29 mouse cellular contexts compared by ENCODE assay signal in the genomic region with DNA sequence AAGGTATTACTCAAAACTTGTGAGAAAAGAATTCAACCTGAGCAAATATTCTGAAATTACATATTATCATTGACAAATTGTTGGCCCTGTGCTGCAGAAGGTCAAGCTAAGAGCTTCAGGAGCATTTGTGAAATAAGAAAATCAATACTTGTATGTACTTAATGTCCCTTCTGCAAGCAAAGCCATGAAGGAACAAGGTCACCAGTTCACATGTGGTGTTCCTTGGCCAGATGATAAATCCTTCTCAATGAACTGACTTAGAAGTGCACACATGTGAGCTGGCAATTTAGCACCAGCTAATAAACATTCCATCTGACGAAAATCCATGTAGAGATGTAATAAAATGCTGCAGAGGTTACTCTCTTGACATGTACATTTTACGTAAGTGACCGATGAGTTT.
DNase-seq lines count a peak whose midpoint lies in the region; ATAC-seq lines count a peak whose summit lies in the region.
"Had no signal": no experiment of that assay in that cellular context is flagged by ENCODE, and none has a peak within 500 bp of the region (broad histone marks: within the 10 kb centered on the region; RNA-seq: fewer than 3 reads in every experiment).

No protein-coding gene starts in this region.

- no peak for ATAC-seq in limb, embryonic 11.5 days (ENCODE audit: insufficient number of reproducible peaks, low FRiP score, low TSS enrichment, low read depth)
- ATAC-seq: activated CD4-positive, CD25-positive, alpha-beta regulatory T cell, adult 4 months; CD4-positive, CD25-positive, alpha-beta regulatory T cell, adult 4 months; forebrain, embryonic 14.5 days; forebrain, embryonic 16.5 days; Patski had no signal

- H3K36me3 ChIP-seq in limb, embryonic 11.5 days (ENCODE audit: control insufficient read depth, insufficient read depth, low read length): no peaks in the 10 kb centered on the region
- no peaks in the 10 kb centered on the region for H3K36me3 ChIP-seq in limb, embryonic 10.5 days
- H3K36me3 ChIP-seq: embryonic facial prominence, embryonic 13.5 days; embryonic facial prominence, embryonic 15.5 days; forebrain, embryonic 10.5 days; forebrain, embryonic 12.5 days; G1E had no signal

- H3K4me1 ChIP-seq in limb, embryonic 11.5 days (ENCODE audit: control insufficient read depth, insufficient read depth, low read length): no peaks in the 10 kb centered on the region
- H3K4me1 ChIP-seq in limb, embryonic 10.5 days: no peaks in the 10 kb centered on the region
- H3K4me1 ChIP-seq: embryonic facial prominence, embryonic 13.5 days; embryonic facial prominence, embryonic 15.5 days; forebrain, embryonic 10.5 days; forebrain, embryonic 12.5 days had no signal

- peak; percentile 5 for DNase-seq in embryo, embryonic 10.5 days (ENCODE audit: low spot score)
- DNase-seq in embryo, embryonic 10 days (ENCODE audit: low spot score): no peak
- DNase-seq in limb, embryonic 11.5 days (ENCODE audit: low spot score): peak; percentile 38
- DNase-seq in limb, embryonic 10.5 days (ENCODE audit: low spot score): no peak
- peak; percentile 51 for DNase-seq in forelimb bud, embryonic 11.5 days (ENCODE audit: low read depth, low spot score)
- peak; percentile 32 for DNase-seq in mesoderm, embryonic 11.5 days (ENCODE audit: low read depth, low spot score)
- no peak for DNase-seq in cerebellum, adult 18-20 months
- DNase-seq: adrenal gland, adult 8-10 months; adrenal gland, postnatal 14 days; adrenal gland, postnatal 36 days; B cell, adult 2 months; cerebellum, adult 11-12 months; cerebellum, adult 8-10 months; cerebellum, adult 9-11 months; cerebellum, postnatal 14 days; cerebellum, postnatal 36 days; embryo, embryonic 11 days had no signal

- WGBS in limb, embryonic 11.5 days: 45% methylated on average over 3 of the region's 3 CpGs
- 68% methylated on average over 3 of the region's 3 CpGs for WGBS in limb, embryonic 10.5 days

- H3K9ac ChIP-seq in limb, embryonic 11.5 days (ENCODE audit: low read length): no peak overlapping the region
- H3K9ac ChIP-seq: embryonic facial prominence, embryonic 13.5 days; embryonic facial prominence, embryonic 15.5 days; forebrain, embryonic 12.5 days had no signal

- no peaks in the 10 kb centered on the region for H3K9me3 ChIP-seq in limb, embryonic 11.5 days (ENCODE audit: control insufficient read depth, low read length)
- H3K9me3 ChIP-seq in limb, embryonic 10.5 days (replicated peaks): no peaks in the 10 kb centered on the region
- H3K9me3 ChIP-seq: embryonic facial prominence, embryonic 13.5 days; embryonic facial prominence, embryonic 15.5 days; forebrain, embryonic 10.5 days; forebrain, embryonic 12.5 days; G1E had no signal

- no peak overlapping the region for H3K4me3 ChIP-seq in limb, embryonic 11.5 days (ENCODE audit: low read depth, low read length)
- no peak overlapping the region for H3K4me3 ChIP-seq in limb, embryonic 10.5 days
- H3K4me3 ChIP-seq: embryonic facial prominence, embryonic 13.5 days; embryonic facial prominence, embryonic 15.5 days; erythroblast, embryonic 14.5 days; forebrain, embryonic 10.5 days; forebrain, embryonic 12.5 days had no signal

- no peak overlapping the region for H3K4me2 ChIP-seq in limb, embryonic 11.5 days (ENCODE audit: low read depth, severe bottlenecking)
- H3K4me2 ChIP-seq: embryonic facial prominence, embryonic 13.5 days; embryonic facial prominence, embryonic 15.5 days; forebrain, embryonic 12.5 days had no signal

- H3K27ac ChIP-seq in limb, embryonic 11.5 days (replicated peaks; ENCODE audit: low read depth, low read length): no peak overlapping the region
- H3K27ac ChIP-seq in limb, embryonic 10.5 days: no peak overlapping the region
- H3K27ac ChIP-seq: embryonic facial prominence, embryonic 13.5 days; embryonic facial prominence, embryonic 15.5 days; forebrain, embryonic 10.5 days; forebrain, embryonic 12.5 days had no signal

- no peaks in the 10 kb centered on the region for H3K27me3 ChIP-seq in limb, embryonic 11.5 days (ENCODE audit: control insufficient read depth, insufficient read depth, low read length)
- H3K27me3 ChIP-seq in limb, embryonic 10.5 days (ENCODE audit: low read depth, poor library complexity, severe bottlenecking): no peaks in the 10 kb centered on the region
- H3K27me3 ChIP-seq: CH12.LX; embryonic facial prominence, embryonic 13.5 days; embryonic facial prominence, embryonic 15.5 days; forebrain, embryonic 12.5 days; Patski had no signal

Comparison
In these comparisons a context has a peak if more than half of its experiments do, and no peak if none do; other contexts are left out.
1. DNase-seq: peak in embryo, embryonic 10.5 days (single experiment), limb, embryonic 11.5 days (single experiment), forelimb bud, embryonic 11.5 days (single experiment) and mesoderm, embryonic 11.5 days (single experiment); none in embryo, embryonic 10 days (single experiment), limb, embryonic 10.5 days (single experiment) and cerebellum, adult 18-20 months (0 of 2).